ENCODE assay signal across 8 mouse cellular contexts in the genomic region with DNA sequence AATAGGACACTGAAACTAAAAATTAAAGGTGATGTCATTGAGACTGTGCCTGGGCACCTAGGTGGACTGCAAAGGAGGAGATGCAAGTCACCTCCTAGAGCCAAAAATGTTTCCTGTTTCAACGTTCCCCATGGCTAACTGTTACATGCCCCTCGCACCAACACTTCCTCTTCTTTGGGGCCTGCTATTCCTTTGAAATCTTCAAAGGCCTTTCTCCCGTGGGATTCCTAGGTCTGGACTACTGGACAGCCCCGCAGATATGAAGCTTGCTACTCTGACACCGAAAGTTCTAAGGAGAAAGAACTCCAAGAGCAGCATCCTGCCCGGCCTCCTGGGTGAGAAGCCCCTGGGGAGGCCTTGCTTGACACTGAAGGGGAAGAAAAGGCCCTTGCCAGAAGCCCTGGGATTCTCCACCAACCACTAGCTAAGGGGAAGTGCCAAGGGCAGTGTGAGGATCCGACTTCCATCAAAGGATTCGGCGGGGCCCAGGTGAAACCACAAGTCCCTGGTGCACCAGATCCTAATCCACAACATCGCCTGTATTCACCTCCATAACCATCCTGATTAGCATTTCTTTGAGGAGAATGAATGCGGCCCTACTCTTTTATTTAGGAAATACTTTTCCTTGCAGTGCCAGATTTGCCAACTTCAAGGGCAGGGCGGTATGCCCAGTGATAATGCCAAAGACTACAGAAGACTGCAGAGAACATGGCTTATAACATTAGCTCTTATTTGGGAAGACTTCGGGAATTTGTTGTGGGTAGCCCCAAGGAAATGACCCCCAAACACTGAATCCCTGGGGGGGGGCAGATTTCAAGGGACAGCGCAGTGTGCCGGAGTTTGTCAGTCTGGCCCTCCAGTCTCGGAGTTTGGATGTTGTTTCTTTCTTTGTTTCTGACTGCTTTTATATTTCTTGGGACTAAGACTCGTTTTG. TPM values are rescaled to one million over a fixed set of nuclear protein-coding genes. Genes with fewer than 3 reads are reported as not detected.
DNase-seq lines count a peak whose midpoint lies in the region; ATAC-seq lines count a peak whose summit lies in the region.

No protein-coding gene starts in this region.

- H3K9ac ChIP-seq in neural tube, embryonic 11.5 days (ENCODE audit: low read length), result peak overlapping the region; percentile 83
- peak overlapping the region; percentile 87 for H3K9ac ChIP-seq in embryonic facial prominence, embryonic 11.5 days (replicated peaks; ENCODE audit: low read length)

- H3K27me3 ChIP-seq in neural tube, embryonic 11.5 days (ENCODE audit: control insufficient read depth, insufficient read depth, low read length), result no peaks in the 10 kb centered on the region
- no peaks in the 10 kb centered on the region for H3K27me3 ChIP-seq in embryonic facial prominence, embryonic 11.5 days (ENCODE audit: control insufficient read depth, insufficient read depth, low read length)
- peaks cover 23% of the 10 kb centered on the region; the same call in 1 of the 2 replicates for H3K27me3 ChIP-seq in hindbrain, embryonic 10.5 days (ENCODE audit: insufficient read depth, poor library complexity, severe bottlenecking)

- no peaks in the 10 kb centered on the region for H3K36me3 ChIP-seq in neural tube, embryonic 11.5 days (ENCODE audit: control insufficient read depth, insufficient read depth, low read length)
- H3K36me3 ChIP-seq in embryonic facial prominence, embryonic 11.5 days (replicated peaks; ENCODE audit: control insufficient read depth, insufficient read depth, low read depth, low read length), result no peaks in the 10 kb centered on the region
- peaks cover 5% of the 10 kb centered on the region for H3K36me3 ChIP-seq in hindbrain, embryonic 10.5 days

- no peak overlapping the region for H3K27ac ChIP-seq in neural tube, embryonic 11.5 days (ENCODE audit: low read depth, low read length)
- H3K27ac ChIP-seq in embryonic facial prominence, embryonic 11.5 days (replicated peaks; ENCODE audit: low read depth, low read length), result no peak overlapping the region
- H3K27ac ChIP-seq in hindbrain, embryonic 10.5 days, result peak overlapping the region; percentile 93

- no peak for ATAC-seq in neural tube, embryonic 11.5 days (ENCODE audit: insufficient read depth, low FRiP score, low TSS enrichment)
- no peak for ATAC-seq in embryonic facial prominence, embryonic 11.5 days (replicated peaks; ENCODE audit: insufficient number of reproducible peaks, low FRiP score, low TSS enrichment, low read depth)

- no peak for DNase-seq in neural tube, embryonic 11.5 days (ENCODE audit: low spot score)
- DNase-seq in neural tube, embryonic 10.5 days (ENCODE audit: extremely low spot score, low spot score), result no peak
- DNase-seq in embryonic facial prominence, embryonic 11.5 days (ENCODE audit: low spot score), result no peak
- DNase-seq in hindbrain, embryonic 10.5 days (ENCODE audit: low spot score), result no peak
- peak; percentile 22 for DNase-seq in lung, postnatal 14 days
- DNase-seq in yolk sac, embryonic 10.5 days (ENCODE audit: low spot score), result no peak
- DNase-seq in layer of hippocampus, postnatal 14 days (ENCODE audit: low spot score in 2 of 2), result no peak
- DNase-seq in right cerebral cortex, postnatal 36 days (ENCODE audit: low spot score in 2 of 2), result no peak

- H3K9me3 ChIP-seq in neural tube, embryonic 11.5 days (ENCODE audit: control insufficient read depth, low read length), result no peaks in the 10 kb centered on the region
- no peaks in the 10 kb centered on the region for H3K9me3 ChIP-seq in embryonic facial prominence, embryonic 11.5 days (replicated peaks; ENCODE audit: control insufficient read depth, low read length)
- H3K9me3 ChIP-seq in hindbrain, embryonic 10.5 days, result no peaks in the 10 kb centered on the region

- H3K4me3 ChIP-seq in neural tube, embryonic 11.5 days (ENCODE audit: low read depth, low read length), result peak overlapping the region; percentile 64
- peak overlapping the region; percentile 69 for H3K4me3 ChIP-seq in embryonic facial prominence, embryonic 11.5 days (ENCODE audit: low read depth, low read length)
- peak overlapping the region; percentile 83 for H3K4me3 ChIP-seq in hindbrain, embryonic 10.5 days

- H3K4me1 ChIP-seq in neural tube, embryonic 11.5 days (ENCODE audit: control insufficient read depth, insufficient read depth, low read length), result peaks cover 16% of the 10 kb centered on the region
- peaks cover 4% of the 10 kb centered on the region; the same call in 1 of the 2 replicates for H3K4me1 ChIP-seq in embryonic facial prominence, embryonic 11.5 days (ENCODE audit: control insufficient read depth, insufficient read depth, low read length)
- peaks cover 56% of the 10 kb centered on the region for H3K4me1 ChIP-seq in hindbrain, embryonic 10.5 days (replicated peaks)

- 20% methylated on average over 17 of the region's 17 CpGs for WGBS in neural tube, embryonic 11.5 days
- 15% methylated on average over 17 of the region's 17 CpGs for WGBS in embryonic facial prominence, embryonic 11.5 days
- WGBS in hindbrain, embryonic 10.5 days, result 22% methylated on average over 17 of the region's 17 CpGs

- peak overlapping the region; percentile 87 for H3K4me2 ChIP-seq in neural tube, embryonic 11.5 days (ENCODE audit: low read depth)
- H3K4me2 ChIP-seq in embryonic facial prominence, embryonic 11.5 days (ENCODE audit: low read depth, low read length), result peak overlapping the region; percentile 88

RNA-seq across cellular contexts. Expression of a gene that starts 1.3 kb away (rescaled TPM):
- 79.6 and 84.7 TPM in 2 replicates for polyA plus RNA-seq in neural tube, embryonic 11.5 days (2014; fragmentation: Nextera tagmentation; extraction: Ambion mirVana)
- 70.8 and 80.5 TPM in 2 replicates for polyA plus RNA-seq in embryonic facial prominence, embryonic 11.5 days (2014; fragmentation: Nextera tagmentation; extraction: Ambion mirVana)
- polyA plus RNA-seq in hindbrain, embryonic 10.5 days (2016; fragmentation: Nextera tagmentation; extraction: Ambion mirVana), result 60.8 and 63.2 TPM in 2 replicates
- total RNA-seq in layer of hippocampus, postnatal 14 days (2021), result 10 to 100 TPM; 64.9 to 72.1 TPM

RNA-seq across cellular contexts. Expression of a gene that starts 11.1 kb away (rescaled TPM):
- polyA plus RNA-seq in neural tube, embryonic 11.5 days (2014; fragmentation: Nextera tagmentation; extraction: Ambion mirVana), result 62.2 and 62.9 TPM in 2 replicates
- 63.5 and 65.1 TPM in 2 replicates for polyA plus RNA-seq in embryonic facial prominence, embryonic 11.5 days (2014; fragmentation: Nextera tagmentation; extraction: Ambion mirVana)
- polyA plus RNA-seq in hindbrain, embryonic 10.5 days (2016; fragmentation: Nextera tagmentation; extraction: Ambion mirVana), result 51.0 and 59.6 TPM in 2 replicates
- 10 to 100 TPM; 39.0 to 40.4 TPM for total RNA-seq in layer of hippocampus, postnatal 14 days (2021)
